Mouse (Mus musculus): ENCODE results near the gene Ablim2. TPM values are rescaled to one million over a fixed set of nuclear protein-coding genes. Genes with fewer than 3 reads are reported as not detected.

Gene Ablim2
- total and polyA plus RNA-seq, 3 experiments, result 9.5 to 38.2 (median 10.1) TPM

DNA sequence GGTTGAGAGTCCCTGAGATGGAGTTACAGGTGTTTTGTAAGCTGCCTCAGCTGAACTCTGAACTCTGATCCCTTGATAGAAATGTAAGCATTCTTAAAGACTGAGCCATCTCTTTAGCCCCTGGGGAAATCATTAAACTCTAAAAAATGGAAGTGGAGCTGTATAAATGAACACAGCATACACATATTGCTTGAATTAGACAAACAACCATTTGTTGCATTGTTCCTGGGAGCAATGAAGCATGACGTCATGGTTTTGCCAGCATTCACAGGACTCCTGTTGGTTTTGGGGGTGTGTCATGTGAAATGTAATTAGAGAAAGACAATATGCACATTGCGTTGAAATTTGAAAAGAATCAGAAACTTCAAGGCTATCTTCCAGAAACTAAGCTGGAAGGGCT, 132.0 kb downstream of the Ablim2 start:
- no peak for DNase-seq

DNA sequence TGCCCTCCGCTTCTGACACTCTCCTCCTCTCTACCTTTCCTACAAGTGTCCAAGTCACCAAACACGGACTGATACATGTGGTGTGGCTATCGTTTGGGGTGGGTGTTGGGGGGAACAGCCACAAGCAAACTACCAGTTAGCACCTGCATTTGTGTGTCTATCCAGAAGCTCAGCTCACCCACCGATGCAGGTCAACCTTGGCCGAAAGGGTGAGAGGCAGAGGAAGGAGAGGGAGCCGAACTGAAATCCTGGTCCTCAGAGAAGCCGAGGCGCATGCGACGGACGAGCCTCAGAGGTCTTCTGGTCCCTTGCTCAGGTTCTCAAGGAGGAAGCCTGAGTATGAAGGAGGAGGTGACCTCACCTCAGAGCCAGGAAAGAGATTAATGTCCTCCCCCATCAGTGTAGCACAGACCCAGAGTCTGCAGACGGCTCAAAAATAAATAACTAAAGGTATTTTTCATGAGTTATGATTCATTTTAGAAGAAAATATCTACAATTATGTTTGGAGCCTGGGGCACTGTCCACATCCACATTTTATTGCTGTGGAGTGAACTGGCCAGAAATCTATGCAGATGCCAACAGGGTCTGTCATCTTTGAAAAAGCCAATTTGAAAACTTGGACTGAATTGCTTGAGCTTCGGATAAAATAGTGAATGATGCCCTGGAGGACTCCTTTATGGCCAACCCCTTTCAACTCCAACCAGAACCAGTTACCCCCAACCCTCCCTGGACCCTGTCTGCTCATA, 133.5 kb downstream of the Ablim2 start:
- no peak for DNase-seq

DNA sequence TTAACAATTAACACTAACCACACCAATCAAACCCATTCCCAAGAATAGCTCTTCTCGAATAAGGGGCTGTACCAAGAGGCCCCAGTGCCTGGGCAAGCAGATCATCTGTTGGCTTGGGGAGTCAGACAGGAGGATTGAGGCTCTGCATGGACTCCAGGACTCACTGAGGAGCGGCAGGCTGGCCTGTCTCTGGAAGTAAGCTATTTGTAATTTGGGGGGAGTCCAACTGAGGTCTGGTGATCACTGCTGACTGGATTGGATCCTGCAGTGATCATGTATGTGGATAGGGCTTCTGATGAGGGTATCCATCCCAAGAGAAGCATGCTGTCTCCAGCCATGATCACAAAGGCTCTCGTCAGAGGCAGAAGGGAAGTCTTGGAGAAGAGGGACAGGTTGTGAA, 134.7 kb downstream of the Ablim2 start:
- no peak for DNase-seq

DNA sequence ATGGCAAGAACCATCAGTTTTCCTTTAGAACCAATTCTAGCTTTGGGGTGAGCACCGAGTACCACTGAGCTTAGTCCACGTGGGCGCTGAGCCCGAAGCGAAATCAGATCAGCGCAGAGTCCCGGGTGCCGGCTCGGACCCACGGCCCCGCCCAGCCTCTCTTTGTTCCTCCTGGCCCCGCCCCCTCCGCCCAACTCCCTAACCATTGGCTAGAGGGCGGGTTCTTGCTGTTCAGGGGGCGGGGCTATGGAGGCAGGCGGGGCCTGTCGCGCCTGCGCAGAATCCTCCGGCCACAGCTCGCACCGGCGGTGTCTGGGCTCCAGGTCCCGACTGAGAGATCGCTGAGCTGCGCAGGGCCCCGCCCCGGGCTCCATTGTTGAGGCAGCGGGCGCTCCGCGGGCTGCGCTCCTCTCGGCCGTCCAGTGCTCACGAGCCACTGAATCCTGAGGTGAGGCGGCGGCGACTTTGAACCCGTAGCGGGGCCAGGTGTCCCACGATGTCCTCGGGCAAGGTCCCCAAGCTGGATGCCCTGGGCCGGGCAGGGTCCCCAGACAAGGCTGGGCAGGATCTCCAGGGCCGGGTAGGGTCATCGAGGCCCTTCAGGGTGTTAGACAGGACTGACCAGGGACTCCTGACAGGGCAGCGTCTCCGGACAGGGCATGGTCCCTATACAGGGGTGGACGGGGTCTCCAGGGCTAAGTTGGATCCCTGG, 135.6 kb downstream of the Ablim2 start, which contains the start of gene Afap1:
TSS of gene Afap1 (plus strand) at position 227 of the 712 bp plus-strand sequence.
- peak; percentile 100 for DNase-seq

GRCm38 (mm10) chr5:35893805-35894260, 136.2 kb downstream of the Ablim2 start:
- DNase-seq, result peak; percentile 83

GRCm38 (mm10) chr5:35894295-35895047, 136.8 kb downstream of the Ablim2 start:
- DNase-seq, result peak; percentile 49

DNA sequence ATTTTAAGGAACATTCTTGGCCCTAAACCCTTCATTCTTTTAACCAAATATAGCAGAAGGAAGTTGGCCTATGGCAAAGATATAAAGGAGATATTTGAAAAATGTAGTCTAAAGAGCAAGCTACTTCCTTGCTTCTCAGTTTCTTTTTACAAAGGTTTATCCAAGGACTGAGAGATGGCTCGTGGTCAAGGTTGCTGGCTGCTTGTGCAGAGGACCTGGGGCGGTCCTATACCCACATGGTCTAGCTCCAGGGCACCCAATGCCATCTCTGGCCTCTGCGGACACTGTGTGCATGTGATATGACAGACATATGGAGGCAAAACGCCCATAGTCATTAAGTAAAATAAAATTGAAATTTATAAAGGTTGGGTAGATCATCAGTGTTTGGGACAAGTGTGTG, 138.2 kb downstream of the Ablim2 start:
- peak; percentile 37 for DNase-seq

GRCm38 (mm10) chr5:35896556-35896955, 138.9 kb downstream of the Ablim2 start:
- DNase-seq, result no peak

DNA sequence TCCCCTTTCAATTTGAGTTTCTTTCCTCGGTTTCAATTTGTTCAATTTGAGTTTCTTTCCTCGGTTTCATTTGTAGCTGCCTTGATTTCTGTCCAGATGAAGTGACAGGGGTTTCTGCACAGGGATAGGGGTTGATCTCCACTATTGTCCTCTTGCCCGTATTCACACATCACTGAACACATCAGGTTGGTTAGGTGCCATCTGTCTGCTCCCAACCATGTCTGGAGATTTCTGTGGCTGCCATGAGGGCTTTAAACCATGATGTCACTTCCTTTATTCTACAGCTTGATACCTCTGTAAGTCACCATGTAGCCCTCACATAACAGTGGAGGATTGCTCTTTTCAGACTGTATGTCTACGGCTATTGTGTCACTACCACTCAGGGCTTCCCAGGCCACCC, 139.5 kb downstream of the Ablim2 start:
- DNase-seq, result no peak

DNA sequence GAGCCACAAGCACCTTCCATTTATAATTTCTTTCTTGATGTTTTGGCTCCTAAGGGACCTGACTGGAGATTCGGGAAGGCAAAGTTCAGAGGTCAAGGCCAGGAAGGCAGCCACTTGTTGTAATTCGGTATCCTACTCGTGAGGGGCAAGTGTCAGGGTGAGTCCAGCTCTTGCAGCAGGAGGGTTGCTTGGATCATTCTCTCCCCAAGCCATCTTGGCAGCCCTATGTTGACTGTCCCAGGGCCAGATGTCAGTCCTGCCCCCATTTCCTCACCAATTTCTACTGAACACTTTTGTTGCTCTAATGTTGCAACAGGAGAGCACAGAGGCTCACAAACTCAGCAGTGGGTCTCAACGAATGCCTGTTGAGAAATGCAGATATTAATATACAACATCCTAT, 140.4 kb downstream of the Ablim2 start:
- DNase-seq, result peak; percentile 49

- no peak for DNase-seq
Observed at GRCm38 (mm10) chr5:35898994-35899393, 141.3 kb downstream of the Ablim2 start.

DNA sequence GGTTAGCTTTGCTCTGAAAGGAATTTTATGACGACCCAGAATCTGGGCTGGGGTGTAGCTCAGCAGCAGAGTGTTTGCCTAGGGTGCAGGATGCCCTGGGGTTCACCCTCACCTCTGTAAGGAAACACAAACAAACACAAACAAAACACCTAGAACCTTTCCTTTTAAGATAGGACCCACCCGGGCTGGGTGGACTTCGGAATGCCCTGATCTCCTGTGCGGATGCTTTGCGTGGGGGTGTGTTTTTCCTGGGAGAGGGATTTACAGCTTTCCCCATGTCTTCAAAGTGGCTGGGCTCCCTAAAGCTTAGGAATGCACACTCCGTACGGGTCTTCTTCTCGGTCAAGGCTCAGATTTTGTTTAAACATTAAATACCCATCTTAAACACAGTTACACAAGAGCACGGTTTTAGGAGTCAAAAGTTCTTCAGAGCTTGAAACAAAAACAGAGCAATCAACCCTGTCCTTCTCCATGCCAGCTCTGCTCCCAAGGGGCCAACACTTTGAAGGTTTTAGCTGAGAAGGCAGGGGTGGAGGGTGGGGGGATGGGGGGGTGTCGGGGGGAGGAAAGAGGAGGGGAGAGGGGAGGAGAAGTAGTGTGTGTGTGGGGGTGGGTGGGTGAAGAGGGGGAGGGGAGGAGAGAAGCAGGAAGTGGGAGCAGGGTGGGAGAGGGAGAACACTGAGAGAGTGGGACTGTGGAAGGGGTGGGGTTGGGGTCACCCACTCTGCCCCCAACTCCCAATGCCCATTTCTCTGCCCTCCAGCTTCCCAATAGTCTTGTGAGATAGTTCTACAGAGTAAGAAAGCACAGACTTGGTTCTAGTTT, 142.9 kb downstream of the Ablim2 start:
- DNase-seq, result no peak

GRCm38 (mm10) chr5:35901226-35901809, 143.6 kb downstream of the Ablim2 start:
- DNase-seq, result no peak

- DNase-seq, result no peak
Observed at GRCm38 (mm10) chr5:35903456-35903855, 145.8 kb downstream of the Ablim2 start.

- no peak for DNase-seq
Observed at GRCm38 (mm10) chr5:35905283-35905682, 147.6 kb downstream of the Ablim2 start.

DNA sequence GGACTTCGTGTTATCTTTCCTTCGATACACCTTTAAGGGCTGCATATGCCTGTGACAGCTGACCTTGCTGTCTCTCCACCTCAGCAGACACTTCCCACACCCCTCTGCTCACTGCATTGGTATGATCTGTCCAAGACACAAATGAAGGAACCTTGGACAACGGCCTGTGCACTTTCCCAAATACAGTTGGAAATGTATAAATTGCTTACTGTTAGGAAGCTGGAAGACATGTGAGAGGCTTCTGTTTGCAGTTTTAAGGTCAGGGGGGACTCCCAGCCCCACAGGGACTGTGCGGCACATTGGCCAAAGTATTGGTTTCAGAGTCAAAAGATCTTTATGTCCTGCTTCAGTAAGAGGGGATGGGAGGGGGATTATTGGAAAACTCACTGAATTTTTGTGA, 149.4 kb downstream of the Ablim2 start:
- DNase-seq, result no peak

DNA sequence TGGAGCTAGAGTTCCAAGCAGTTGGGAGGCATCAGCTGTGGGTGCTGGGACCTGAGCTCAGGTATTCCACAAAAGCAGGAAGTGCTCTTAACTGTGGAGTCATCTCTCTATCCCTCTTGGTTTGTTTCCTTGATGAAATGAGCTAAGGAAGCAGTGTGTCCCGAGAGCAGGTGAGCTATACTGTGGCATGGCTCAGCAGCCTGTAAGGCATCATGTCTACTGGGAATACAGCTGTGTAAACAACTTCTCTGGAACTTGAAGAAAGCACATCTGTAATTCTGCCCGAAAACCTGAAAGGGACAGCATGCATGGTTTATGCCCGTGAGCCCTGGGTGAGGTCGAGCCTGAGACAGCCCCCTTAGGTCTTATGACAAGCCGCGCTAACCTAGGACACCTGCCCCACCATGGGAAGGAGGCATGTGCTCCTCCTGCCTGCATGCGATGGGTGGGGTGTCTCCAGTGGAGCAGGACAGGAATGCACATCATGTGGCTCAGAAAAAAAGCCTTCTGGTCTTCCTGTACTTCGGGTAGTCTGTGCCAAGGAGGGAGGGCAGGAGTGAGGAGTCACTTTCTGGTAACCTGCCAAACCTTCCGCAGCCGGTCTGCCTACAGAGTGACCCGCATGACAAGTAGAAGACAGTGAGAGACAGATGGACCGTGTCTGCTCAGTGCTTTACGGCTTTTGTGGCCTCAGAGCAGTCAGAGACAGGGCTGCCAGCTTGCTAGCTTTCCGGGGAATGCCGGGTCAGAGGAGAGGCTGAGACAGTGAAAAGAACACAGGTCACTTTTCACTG, 150.2 kb downstream of the Ablim2 start:
- DNase-seq, result peak; percentile 91

DNA sequence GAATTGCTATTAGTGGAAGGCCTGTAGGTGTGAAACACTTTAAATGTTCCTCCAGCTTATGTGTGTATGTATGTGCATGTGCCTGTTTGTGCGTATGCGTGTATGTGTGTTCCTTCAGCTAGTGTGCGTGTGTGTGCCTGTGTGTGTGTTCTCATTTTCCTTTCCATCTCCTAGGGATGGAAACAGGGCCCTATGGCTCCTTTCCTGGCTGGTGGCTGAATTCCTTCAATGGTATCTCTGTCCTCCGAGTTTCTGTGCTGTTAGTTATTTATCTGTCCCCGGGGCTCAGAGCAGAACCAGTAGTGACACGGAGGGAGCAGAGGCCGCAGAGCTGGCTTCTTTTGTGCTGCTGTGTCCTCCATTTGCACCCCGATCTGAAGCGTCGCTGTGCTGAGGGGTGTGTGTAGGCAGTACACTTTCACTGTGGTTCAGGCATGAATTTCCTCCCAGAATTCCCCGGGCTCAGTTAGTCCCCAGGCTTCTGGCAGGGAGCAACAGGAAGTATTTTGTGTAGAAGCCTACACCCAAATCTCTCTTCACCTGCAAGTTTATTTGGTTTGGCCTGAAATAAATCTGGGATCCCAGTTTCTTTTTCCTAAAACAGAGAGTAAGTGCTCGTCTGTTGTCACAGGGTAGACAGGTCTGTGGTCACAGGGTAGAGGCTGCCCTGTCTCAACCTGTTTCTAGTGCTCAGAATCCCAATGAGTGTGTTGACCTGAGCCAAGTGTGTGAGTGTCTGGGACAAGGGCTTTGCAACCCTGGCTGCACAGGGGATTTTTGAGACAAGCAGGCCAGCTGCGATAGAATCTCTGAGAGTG, 151.2 kb downstream of the Ablim2 start:
- no peak for DNase-seq

- DNase-seq, result peak; percentile 33
Observed at GRCm38 (mm10) chr5:35915629-35916300, 158.1 kb downstream of the Ablim2 start.

Measured in adrenal gland, adult 2 months (tissue).